Mouse (Mus musculus): ENCODE data around the gene Mettl26. TPM values are rescaled to one million over a fixed set of nuclear protein-coding genes. Genes with fewer than 3 reads are reported as not detected.
A peak's percentile ranks its signal among the peaks of the same experiment; 100 is the strongest.

Gene Mettl26
- polyA plus RNA-seq, 2 experiments, result 46.5 to 47.6 TPM

DNA sequence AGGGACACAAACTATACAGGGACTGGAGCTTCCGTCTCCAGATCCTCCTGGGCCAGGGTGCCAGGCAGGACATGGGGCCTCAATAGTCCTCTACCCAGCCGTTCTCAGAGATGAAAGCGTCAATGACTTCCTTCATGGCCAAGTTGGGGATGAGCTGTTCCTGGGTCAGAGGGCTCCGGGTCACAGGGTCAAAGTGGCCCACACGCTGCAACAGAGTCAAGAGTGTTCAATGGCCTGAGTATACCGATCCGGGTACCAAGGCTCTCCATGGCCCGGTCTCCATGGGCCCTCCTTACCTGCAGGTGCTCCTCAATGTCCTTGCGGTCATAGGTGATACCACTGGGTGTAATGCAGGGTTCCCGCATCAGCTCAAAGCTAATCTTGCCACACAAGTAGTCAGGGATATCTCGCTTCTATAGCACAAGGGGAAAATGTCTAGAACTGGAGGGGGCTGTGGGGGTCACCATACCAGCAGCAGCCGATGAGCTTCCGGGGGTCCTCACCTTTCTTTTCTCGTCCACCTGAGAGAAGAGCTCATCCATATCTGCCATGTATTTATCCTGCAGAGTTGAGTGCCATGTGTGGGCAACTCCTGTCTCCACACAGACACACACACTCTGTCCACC, 44.0 kb upstream of the Mettl26 start:
- DNase-seq (ENCODE audit: low read depth in 3 of 3, low spot score in 3 of 3) (no peak), ATAC-seq (ENCODE audit: insufficient read depth) (no peak)
- H3K9me3 ChIP-seq (ENCODE audit: control insufficient read depth, low read length), result no peaks in the 10 kb centered on the region
- H3K9ac ChIP-seq (replicated peaks), result no peak overlapping the region
- peaks cover 13% of the 10 kb centered on the region for H3K36me3 ChIP-seq (replicated peaks; ENCODE audit: control insufficient read depth, insufficient read depth, low read depth)
- TF ChIP-seq EP300 (IDR thresholded peaks at IDR 0.05; ENCODE audit: low read depth), result no peak
- no peak for TF ChIP-seq CTCF (IDR thresholded peaks at IDR 0.05; ENCODE audit: low read depth)
- H3K27me3 ChIP-seq (ENCODE audit: control insufficient read depth, insufficient read depth, low read length), result no peaks in the 10 kb centered on the region
- no peak overlapping the region for H3K27ac ChIP-seq
- peak overlapping the region in 1 of 2 experiments; percentile 74; a peak in 1 of 4 replicates for H3K4me3 ChIP-seq (ENCODE audit: insufficient read depth in 1 of 2, low read depth in 2 of 2, low read length in 2 of 2)
- H3K4me1 ChIP-seq (replicated peaks; ENCODE audit: control insufficient read depth in 2 of 2, insufficient read depth in 2 of 2, low read length in 1 of 2), result peaks cover 8 to 16% of the 10 kb centered on the region in 2 experiments
- peak overlapping the region; percentile 83 for H3K4me2 ChIP-seq (ENCODE audit: low read depth)
- WGBS (ENCODE audit: insufficient replicate concordance), result 80% methylated on average over 14 of the region's 14 CpGs

DNA sequence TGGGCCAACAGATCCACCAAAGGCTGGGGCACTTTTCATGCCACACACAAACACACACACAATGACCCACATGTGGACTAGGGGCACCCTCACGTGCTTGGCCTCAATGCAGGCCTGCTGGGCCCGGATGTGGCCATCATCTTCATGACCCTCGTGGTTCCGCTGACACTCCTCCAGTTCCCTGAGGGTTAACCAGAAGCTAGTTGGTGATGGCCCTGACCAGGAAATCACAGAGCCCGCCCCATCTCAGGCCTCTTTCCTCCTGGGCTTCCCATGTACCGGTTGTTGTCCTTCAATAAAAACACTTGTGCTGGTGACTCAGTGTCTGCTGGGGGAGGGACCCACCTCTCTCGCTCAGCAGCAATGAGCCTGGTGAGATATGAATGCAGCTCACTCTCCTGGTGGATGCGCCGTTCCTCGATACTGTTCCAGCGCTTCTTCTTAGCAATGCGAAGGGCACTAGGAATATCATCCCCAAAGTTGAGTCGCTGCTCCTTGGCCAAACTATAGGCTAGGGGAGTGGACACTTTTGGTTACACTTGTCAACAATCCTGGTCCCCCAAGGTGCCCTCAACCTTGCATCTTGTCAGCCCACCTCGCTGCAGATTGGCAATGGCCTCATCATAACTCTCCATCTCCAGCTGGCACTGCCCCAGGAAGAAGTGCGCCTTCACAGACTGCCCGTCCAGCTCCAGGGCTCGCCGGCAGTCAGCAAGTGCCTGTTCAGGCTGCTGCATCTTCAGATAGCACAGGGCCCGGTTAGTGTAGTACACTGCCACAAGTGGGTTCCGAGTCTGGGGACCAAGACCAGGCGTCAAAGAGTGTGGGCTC, 43.2 kb upstream of the Mettl26 start:
- 43% methylated on average over 21 of the region's 21 CpGs for WGBS (ENCODE audit: insufficient replicate concordance)
- TF ChIP-seq CTCF (IDR thresholded peaks at IDR 0.05; ENCODE audit: low read depth) (no peak), EP300 (IDR thresholded peaks at IDR 0.05; ENCODE audit: low read depth) (no peak)
- H3K9me3 ChIP-seq (ENCODE audit: control insufficient read depth, low read length), result no peaks in the 10 kb centered on the region
- H3K4me3 ChIP-seq (ENCODE audit: insufficient read depth in 1 of 2, low read depth in 2 of 2, low read length in 2 of 2), result peak overlapping the region; percentile 70 to 74
- peaks cover 11% of the 10 kb centered on the region for H3K36me3 ChIP-seq (replicated peaks; ENCODE audit: control insufficient read depth, insufficient read depth, low read depth)
- H3K9ac ChIP-seq (replicated peaks), result peak overlapping the region; percentile 63
- no peak for ATAC-seq (ENCODE audit: insufficient read depth)
- no peak for DNase-seq (ENCODE audit: low read depth in 3 of 3, low spot score in 3 of 3)
- no peaks in the 10 kb centered on the region for H3K27me3 ChIP-seq (ENCODE audit: control insufficient read depth, insufficient read depth, low read length)
- H3K4me2 ChIP-seq (ENCODE audit: low read depth), result peak overlapping the region; percentile 83
- peaks cover 10 to 16% of the 10 kb centered on the region in 2 experiments for H3K4me1 ChIP-seq (replicated peaks; ENCODE audit: control insufficient read depth in 2 of 2, insufficient read depth in 2 of 2, low read length in 1 of 2)
- peak overlapping the region; percentile 38 for H3K27ac ChIP-seq

DNA sequence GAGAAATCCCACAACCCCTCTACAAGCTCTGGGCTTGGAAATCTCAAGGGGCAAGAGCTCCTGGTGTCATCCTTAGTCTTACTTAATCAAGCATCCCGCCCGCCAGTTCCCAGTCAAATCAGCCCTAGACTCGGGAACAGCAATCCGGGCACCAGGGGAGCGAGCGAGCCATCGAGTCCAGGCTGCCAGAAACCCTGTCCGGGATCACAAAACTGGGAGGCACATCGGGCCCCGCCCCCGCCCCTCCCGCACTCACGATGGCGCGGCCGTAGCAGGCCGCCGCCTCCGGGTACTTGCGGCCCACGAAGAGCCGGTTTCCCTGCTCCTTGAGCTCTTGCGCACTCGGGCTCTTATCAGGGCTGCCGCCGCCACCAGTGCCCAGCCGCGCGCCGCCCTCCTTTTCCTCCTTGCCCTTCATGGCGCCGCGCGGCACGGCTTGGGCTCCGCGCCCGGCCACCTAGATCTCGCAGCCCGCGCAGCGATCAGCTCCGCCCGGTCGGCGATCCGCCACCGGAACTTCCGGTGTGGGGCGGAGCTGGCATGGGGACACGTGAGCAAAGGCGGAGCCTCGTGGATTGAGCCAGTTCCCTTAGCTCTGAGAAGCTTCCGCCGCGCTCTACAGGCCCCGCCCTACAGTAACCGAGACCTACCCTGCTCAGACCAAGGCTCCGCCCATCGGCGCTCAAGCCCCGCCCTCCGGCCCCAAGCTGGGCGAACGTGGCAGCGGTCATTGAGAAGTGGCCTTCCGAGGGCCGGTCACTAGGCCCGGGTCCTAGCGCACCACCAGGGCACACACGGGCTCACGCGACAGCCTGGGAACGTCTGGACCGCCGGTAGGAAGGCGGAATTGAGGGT, 42.2 kb upstream of the Mettl26 start:
- TF ChIP-seq EP300 (IDR thresholded peaks at IDR 0.05; ENCODE audit: low read depth) (no peak), CTCF (IDR thresholded peaks at IDR 0.05; ENCODE audit: low read depth) (peak; percentile 17; the same call in 1 of the 2 replicates)
- peaks cover 11 to 20% of the 10 kb centered on the region in 2 experiments for H3K4me1 ChIP-seq (replicated peaks; ENCODE audit: control insufficient read depth in 2 of 2, insufficient read depth in 2 of 2, low read length in 1 of 2)
- peak overlapping the region; percentile 66 for H3K9ac ChIP-seq (replicated peaks)
- DNase-seq (ENCODE audit: low read depth in 3 of 3, low spot score in 3 of 3) (peak; percentile 98 to 99 (median 99)), ATAC-seq (ENCODE audit: insufficient read depth) (peak; percentile 90)
- H3K36me3 ChIP-seq (replicated peaks; ENCODE audit: control insufficient read depth, insufficient read depth, low read depth), result peaks cover 11% of the 10 kb centered on the region
- H3K27me3 ChIP-seq (ENCODE audit: control insufficient read depth, insufficient read depth, low read length), result no peaks in the 10 kb centered on the region
- peak overlapping the region; percentile 83 for H3K4me2 ChIP-seq (ENCODE audit: low read depth)
- H3K9me3 ChIP-seq (ENCODE audit: control insufficient read depth, low read length), result no peaks in the 10 kb centered on the region
- under 1% methylated on average over 77 of the region's 77 CpGs for WGBS (ENCODE audit: insufficient replicate concordance)
- peak overlapping the region; percentile 72 for H3K27ac ChIP-seq
- H3K4me3 ChIP-seq (ENCODE audit: insufficient read depth in 1 of 2, low read depth in 2 of 2, low read length in 2 of 2), result peak overlapping the region; percentile 70 to 74

DNA sequence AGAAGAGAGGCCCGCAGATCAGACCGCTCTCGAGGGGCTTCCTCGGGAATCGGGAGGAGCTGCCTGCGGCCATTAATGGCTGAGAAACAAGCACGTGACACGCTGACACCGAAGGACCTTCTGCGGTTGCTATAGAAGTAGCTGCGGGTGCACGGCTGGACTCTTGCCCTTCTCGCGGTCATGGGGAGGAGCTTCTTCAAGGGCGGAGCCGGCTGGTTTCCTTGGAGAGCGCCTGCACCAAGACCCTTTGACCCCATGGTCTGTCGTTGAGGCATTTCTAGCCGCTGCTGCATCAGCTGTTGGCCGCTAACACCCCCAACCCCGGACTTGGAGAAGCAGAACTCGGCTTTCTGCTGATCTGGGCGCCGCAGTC, 41.6 kb upstream of the Mettl26 start, which contains the start of gene Stub1:
Stub1 (minus strand) TSS at position 114 of the 373 bp plus-strand sequence.
- ATAC-seq (ENCODE audit: insufficient read depth), result peak; percentile 66

More for the DNA sequence above, 41.6 kb upstream of the Mettl26 start, which contains the start of gene Stub1:
- Histone ChIP-seq H3K4me3 (ENCODE audit: insufficient read depth in 1 of 2, low read depth in 2 of 2, low read length in 2 of 2) (peak within 1 kb of the TSS; percentile 70 to 74), H3K9ac (replicated peaks) (peak within 1 kb of the TSS; percentile 66), H3K9me3 (ENCODE audit: control insufficient read depth, low read length) (no peaks in the 10 kb centered on the region), H3K27me3 (ENCODE audit: control insufficient read depth, insufficient read depth, low read length) (no peaks in the 10 kb centered on the region), H3K27ac (peak within 1 kb of the TSS; percentile 72), H3K36me3 (replicated peaks; ENCODE audit: control insufficient read depth, insufficient read depth, low read depth) (peaks cover 11% of the 10 kb centered on the region), H3K4me2 (ENCODE audit: low read depth) (peak within 1 kb of the TSS; percentile 83), H3K4me1 (replicated peaks; ENCODE audit: control insufficient read depth in 2 of 2, insufficient read depth in 2 of 2, low read length in 1 of 2) (peaks cover 11 to 19% of the 10 kb centered on the region in 2 experiments)
- under 1% methylated on average over 24 of the region's 24 CpGs for WGBS (ENCODE audit: insufficient replicate concordance)
- TF ChIP-seq EP300 (IDR thresholded peaks at IDR 0.05; ENCODE audit: low read depth), result no peak
- no peak for TF ChIP-seq CTCF (IDR thresholded peaks at IDR 0.05; ENCODE audit: low read depth)
- peak; percentile 67 to 73 (median 69) for DNase-seq (ENCODE audit: low read depth in 3 of 3, low spot score in 3 of 3)

All from liver, embryonic 14.5 days (tissue).